Mouse (Mus musculus) heart, embryonic 12.5 days (tissue): ENCODE data around the gene Rad51d. TPM values are rescaled to one million over a fixed set of nuclear protein-coding genes. Genes with fewer than 3 reads are reported as not detected.
"Not testable (repeated sequence)": the region's sequence is repeated elsewhere in the genome, so short reads cannot be mapped to it uniquely, and the experiment has no call there.

Experiments used
- ATAC-seq: fragments of 200-750 bp; cut with Nextera tagmentation; 2 replicates; pipeline ENCODE4 v1.8.0; 2017; ENCODE audit warnings: moderate TSS enrichment, moderate library complexity; ENCODE audit not compliant: insufficient number of reproducible peaks, low FRiP score
- H3K27ac ChIP-seq: fragments of 300-500 bp; sonication (generic); 2 replicates; pipeline ENCODE4 v1.5.1; 2016; ENCODE audit warnings: mild to moderate bottlenecking, moderate library complexity; ENCODE audit not compliant: poor library complexity, severe bottlenecking
- H3K27me3 ChIP-seq: fragments of 300-500 bp; sonication (generic); replicated peaks from 2 replicates; pipeline ENCODE4 v1.6.1; 2016; ENCODE audit warnings: mild to moderate bottlenecking, moderate library complexity
- H3K36me3 ChIP-seq: fragments of 300-500 bp; sonication (generic); 2 replicates; pipeline ENCODE4 v1.6.1; 2016; ENCODE audit warnings: mild to moderate bottlenecking, moderate library complexity
- H3K4me1 ChIP-seq: fragments of 300-500 bp; sonication (generic); replicated peaks from 2 replicates; pipeline ENCODE4 v1.6.1; 2016; ENCODE audit warnings: mild to moderate bottlenecking
- H3K4me2 ChIP-seq: fragments of 300-500 bp; sonication (generic); 2 replicates; pipeline ENCODE4 v1.6.1; 2016; ENCODE audit warnings: mild to moderate bottlenecking, moderate library complexity
- H3K4me3 ChIP-seq: fragments of 300-500 bp; sonication (generic); 2 replicates; pipeline ENCODE4 v1.5.1; 2016; ENCODE audit warnings: mild to moderate bottlenecking
- H3K9ac ChIP-seq: fragments of 300-500 bp; sonication (generic); 2 replicates; pipeline ENCODE4 v1.6.1; 2016; ENCODE audit warnings: mild to moderate bottlenecking, moderate library complexity
- H3K9me3 ChIP-seq: fragments of 300-500 bp; sonication (generic); replicated peaks from 2 replicates; pipeline ENCODE4 v1.6.1; 2016; ENCODE audit warnings: mild to moderate bottlenecking, moderate library complexity
- WGBS: fragments of 180-500 bp; shearing (Covaris S2); methylation state at CpG from one replicate; pipeline ENCODE4 v1.1.7; 2016; 5-methylcytosine and 5-hydroxymethylcytosine counted together
- polyA plus RNA-seq: library from polyadenylated mRNA; unstranded; fragments of >200 nt; fragmentation: Nextera tagmentation; extraction: Ambion mirVana; gene quantifications from 2 replicates; pipeline ENCODE4 v1.2.1, GENCODE M21; 2016

Rad51d gene
- polyA plus RNA-seq, 1 experiment from 2014 or later, result 14.6 TPM

GRCm38 (mm10) chr11:82838511-82838910 is 51.9 kb downstream of the Rad51d start:
- Histone ChIP-seq H3K36me3 (0 out of 2 replicates have a peak, but pooled peaks cover 6% of the 10 kb centered on the region), H3K4me2 (no peak overlapping the region), H3K4me1 (peaks cover 7% of the 10 kb centered on the region), H3K9ac (no peak overlapping the region), H3K27ac (no peak overlapping the region), H3K27me3 (no peaks in the 10 kb centered on the region), H3K9me3 (no peaks in the 10 kb centered on the region), H3K4me3 (no peak overlapping the region)
- no peak for ATAC-seq
- WGBS, result 64% methylated on average over 5 of the region's 5 CpGs

GRCm38 (mm10) chr11:82837848-82838247 is 52.6 kb downstream of the Rad51d start:
- H3K36me3 ChIP-seq, result 0 out of 2 replicates have a peak, but pooled peaks cover 6% of the 10 kb centered on the region
- 51% methylated on average over 7 of the region's 7 CpGs for WGBS
- H3K9ac ChIP-seq, result no peak overlapping the region
- no peak for ATAC-seq
- no peak overlapping the region for H3K4me2 ChIP-seq
- H3K27ac ChIP-seq, result no peak overlapping the region
- H3K4me3 ChIP-seq, result no peak overlapping the region
- no peaks in the 10 kb centered on the region for H3K9me3 ChIP-seq
- H3K4me1 ChIP-seq, result peaks cover 7% of the 10 kb centered on the region
- H3K27me3 ChIP-seq, result no peaks in the 10 kb centered on the region

GRCm38 (mm10) chr11:82837192-82837591 is 53.2 kb downstream of the Rad51d start:
- WGBS, result 72% methylated on average over 7 of the region's 7 CpGs
- no peak for ATAC-seq
- Histone ChIP-seq H3K9ac (no peak overlapping the region), H3K4me1 (peaks cover 7% of the 10 kb centered on the region), H3K36me3 (0 out of 2 replicates have a peak, but pooled peaks cover 6% of the 10 kb centered on the region), H3K9me3 (no peaks in the 10 kb centered on the region), H3K4me2 (no peak overlapping the region), H3K4me3 (no peak overlapping the region), H3K27ac (no peak overlapping the region), H3K27me3 (no peaks in the 10 kb centered on the region)

- Histone ChIP-seq H3K4me2 (no peak overlapping the region), H3K36me3 (0 out of 2 replicates have a peak, but pooled peaks cover 6% of the 10 kb centered on the region), H3K9ac (no peak overlapping the region), H3K27ac (no peak overlapping the region), H3K4me3 (no peak overlapping the region), H3K9me3 (no peaks in the 10 kb centered on the region), H3K27me3 (no peaks in the 10 kb centered on the region), H3K4me1 (peaks cover 17% of the 10 kb centered on the region)
- WGBS, result 69% methylated on average over 11 of the region's 11 CpGs
- ATAC-seq, result no peak
These were observed 54.6 kb downstream of the Rad51d start for GRCm38 (mm10) chr11:82835616-82836432.

GRCm38 (mm10) chr11:82834359-82834758 is 56.1 kb downstream of the Rad51d start:
- not testable (repeated sequence) for ATAC-seq, H3K4me3 ChIP-seq, H3K27me3 ChIP-seq, H3K9ac ChIP-seq, H3K27ac ChIP-seq, H3K36me3 ChIP-seq, H3K9me3 ChIP-seq, H3K4me2 ChIP-seq
- peaks cover 14% of the 10 kb centered on the region for H3K4me1 ChIP-seq
- WGBS, result 88% methylated on average over 7 of the region's 7 CpGs

GRCm38 (mm10) chr11:82833929-82834328 is 56.5 kb downstream of the Rad51d start:
- ATAC-seq, result no peak
- WGBS, result 86% methylated on average over 8 of the region's 8 CpGs
- H3K4me3 ChIP-seq, result no peak overlapping the region
- peaks cover 14% of the 10 kb centered on the region for H3K4me1 ChIP-seq
- H3K27ac ChIP-seq, result no peak overlapping the region
- no peaks in the 10 kb centered on the region for H3K27me3 ChIP-seq
- H3K9ac ChIP-seq, result no peak overlapping the region
- H3K4me2 ChIP-seq, result no peak overlapping the region
- H3K9me3 ChIP-seq, result no peaks in the 10 kb centered on the region
- 0 out of 2 replicates have a peak, but pooled peaks cover 6% of the 10 kb centered on the region for H3K36me3 ChIP-seq

- not testable (repeated sequence) for H3K36me3 ChIP-seq, H3K4me2 ChIP-seq, H3K9ac ChIP-seq, H3K9me3 ChIP-seq, H3K27ac ChIP-seq, H3K27me3 ChIP-seq, ATAC-seq, H3K4me3 ChIP-seq
- peaks cover 14% of the 10 kb centered on the region for H3K4me1 ChIP-seq
- 75% methylated on average over 10 of the region's 10 CpGs for WGBS
These were observed 58.0 kb downstream of the Rad51d start for GRCm38 (mm10) chr11:82832402-82832801.

DNA sequence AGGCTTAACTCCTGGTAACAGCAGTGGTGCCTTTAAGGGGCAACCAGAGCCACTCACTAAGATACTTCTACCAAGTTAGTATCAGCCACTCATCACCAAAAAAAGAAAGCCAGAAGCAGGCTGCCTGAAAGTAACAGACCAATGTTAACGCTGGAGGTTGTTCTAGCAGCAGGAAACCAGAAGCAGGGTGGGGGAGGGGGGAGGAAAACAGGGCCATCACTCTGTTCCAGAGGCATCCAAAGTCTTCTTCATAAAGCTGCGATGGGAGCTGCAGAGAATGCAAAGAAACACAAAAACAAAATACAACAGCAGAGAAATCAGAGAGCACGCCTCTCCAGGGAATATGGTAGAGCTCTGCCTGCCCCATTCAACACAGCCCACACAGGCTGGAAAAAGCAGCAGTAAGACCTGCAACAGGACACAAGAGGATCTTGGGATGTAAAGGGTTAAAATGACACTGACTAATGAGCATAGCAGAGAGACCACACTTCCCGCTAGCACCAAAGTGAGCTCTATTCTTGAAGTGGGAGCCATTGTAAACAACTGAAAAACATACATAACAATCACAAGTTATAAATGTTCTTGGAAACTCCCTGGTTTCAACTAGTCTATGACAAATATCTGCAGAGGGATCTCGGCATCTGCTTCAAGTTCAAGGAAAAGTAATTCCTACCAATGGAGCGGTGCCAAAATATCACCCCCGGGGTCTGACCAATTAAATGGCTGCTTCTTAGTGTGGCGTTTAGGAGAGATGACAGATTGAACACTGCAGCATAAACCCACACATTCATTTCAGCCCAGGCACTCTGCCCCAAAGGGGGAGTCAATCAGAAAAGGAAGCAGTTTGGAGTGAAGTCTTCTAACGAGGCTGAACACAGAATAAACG is 59.2 kb downstream of the Rad51d start:
- no peak overlapping the region for H3K27ac ChIP-seq
- no peak for ATAC-seq
- H3K27me3 ChIP-seq, result no peaks in the 10 kb centered on the region
- H3K9me3 ChIP-seq, result no peaks in the 10 kb centered on the region
- no peak overlapping the region for H3K4me3 ChIP-seq
- 21% methylated on average over 10 of the region's 10 CpGs for WGBS
- peak overlapping the region; percentile 44 for H3K4me2 ChIP-seq
- 0 out of 2 replicates have a peak, but pooled peaks cover 5% of the 10 kb centered on the region for H3K36me3 ChIP-seq
- H3K4me1 ChIP-seq, result peaks cover 14% of the 10 kb centered on the region
- no peak overlapping the region for H3K9ac ChIP-seq

DNA sequence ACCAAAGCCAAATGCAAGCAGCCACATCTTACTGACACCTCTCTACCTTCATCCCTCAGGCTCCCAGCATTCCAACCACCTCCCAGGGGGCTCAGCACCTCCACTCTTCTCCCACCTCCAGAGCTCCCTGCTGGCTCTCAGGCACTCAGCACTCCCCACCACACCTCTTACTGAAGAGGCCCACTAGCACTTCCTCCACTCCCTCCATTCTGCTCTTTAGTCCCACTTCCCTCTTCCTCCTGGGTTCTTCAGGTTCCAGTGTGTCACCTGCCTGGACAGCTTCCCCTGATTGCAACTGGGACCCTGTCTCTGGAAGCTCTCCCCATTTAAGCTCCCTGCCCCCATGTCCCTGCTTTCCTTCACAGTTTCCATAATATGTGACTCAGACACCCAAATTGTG is 63.6 kb downstream of the Rad51d start:
- no peaks in the 10 kb centered on the region for H3K9me3 ChIP-seq
- no peak overlapping the region for H3K27ac ChIP-seq
- peaks cover 15% of the 10 kb centered on the region for H3K4me1 ChIP-seq
- H3K36me3 ChIP-seq, result no peaks in the 10 kb centered on the region
- no peak overlapping the region for H3K4me3 ChIP-seq
- no peak overlapping the region for H3K9ac ChIP-seq
- no peaks in the 10 kb centered on the region for H3K27me3 ChIP-seq
- H3K4me2 ChIP-seq, result no peak overlapping the region
- ATAC-seq, result no peak
